Mouse (Mus musculus): ENCODE results near the gene Kctd11. TPM values are rescaled to one million over a fixed set of nuclear protein-coding genes. Genes with fewer than 3 reads are reported as not detected.
A peak's percentile ranks its signal among the peaks of the same experiment; 100 is the strongest.

The Kctd11 gene
- polyA plus RNA-seq, 1 experiment from 2014 or later, result 7.7 TPM

- peak overlapping the region; percentile 5; the same call in 1 of the 2 replicates for H3K4me2 ChIP-seq (ENCODE audit: low read length)
- no peaks in the 10 kb centered on the region for H3K9me3 ChIP-seq (replicated peaks; ENCODE audit: low read length)
- H3K36me3 ChIP-seq (ENCODE audit: insufficient read depth, low read length), result peaks cover 75% of the 10 kb centered on the region
- no peak overlapping the region for H3K4me3 ChIP-seq (replicated peaks; ENCODE audit: low read depth, low read length)
- ATAC-seq (replicated peaks; ENCODE audit: low FRiP score, low read depth) (no peak), DNase-seq (ENCODE audit: low spot score) (no peak)
- no peak overlapping the region for H3K27ac ChIP-seq
- no peak overlapping the region for H3K9ac ChIP-seq (ENCODE audit: low read depth, low read length)
- 91% methylated on average over 5 of the region's 5 CpGs for WGBS
- TF ChIP-seq CTCF (IDR thresholded peaks at IDR 0.05; ENCODE audit: low read depth), result no peak
- no peaks in the 10 kb centered on the region for H3K27me3 ChIP-seq (ENCODE audit: insufficient read depth, low read length)
- no peaks in the 10 kb centered on the region; the same call in 1 of the 2 replicates for H3K4me1 ChIP-seq (replicated peaks; ENCODE audit: insufficient read depth, low read length)
These were observed 28.0 kb upstream of the Kctd11 start for GRCm38 (mm10) chr11:69909174-69909573.

GRCm38 (mm10) chr11:69908645-69909044 lies 27.4 kb upstream of the Kctd11 start:
- H3K4me2 ChIP-seq (ENCODE audit: low read length), result no peak overlapping the region
- no peaks in the 10 kb centered on the region for H3K9me3 ChIP-seq (replicated peaks; ENCODE audit: low read length)
- H3K27ac ChIP-seq, result no peak overlapping the region
- peaks cover 81% of the 10 kb centered on the region for H3K36me3 ChIP-seq (ENCODE audit: insufficient read depth, low read length)
- WGBS, result 80% methylated on average over 11 of the region's 11 CpGs
- H3K27me3 ChIP-seq (ENCODE audit: insufficient read depth, low read length), result no peaks in the 10 kb centered on the region
- no peak overlapping the region for H3K9ac ChIP-seq (ENCODE audit: low read depth, low read length)
- no peak overlapping the region for H3K4me3 ChIP-seq (replicated peaks; ENCODE audit: low read depth, low read length)
- ATAC-seq (replicated peaks; ENCODE audit: low FRiP score, low read depth), result peak; percentile 74
- DNase-seq (ENCODE audit: low spot score), result no peak
- H3K4me1 ChIP-seq (replicated peaks; ENCODE audit: insufficient read depth, low read length), result no peaks in the 10 kb centered on the region; the same call in 1 of the 2 replicates
- TF ChIP-seq CTCF (IDR thresholded peaks at IDR 0.05; ENCODE audit: low read depth), result no peak

GRCm38 (mm10) chr11:69904311-69904710 lies 23.1 kb upstream of the Kctd11 start:
- Histone ChIP-seq H3K4me1 (replicated peaks; ENCODE audit: insufficient read depth, low read length) (peaks cover 17% of the 10 kb centered on the region; the same call in 1 of the 2 replicates), H3K9ac (ENCODE audit: low read depth, low read length) (no peak overlapping the region), H3K4me3 (replicated peaks; ENCODE audit: low read depth, low read length) (no peak overlapping the region), H3K27ac (no peak overlapping the region), H3K9me3 (replicated peaks; ENCODE audit: low read length) (no peaks in the 10 kb centered on the region), H3K27me3 (ENCODE audit: insufficient read depth, low read length) (no peaks in the 10 kb centered on the region), H3K4me2 (ENCODE audit: low read length) (no peak overlapping the region), H3K36me3 (ENCODE audit: insufficient read depth, low read length) (peaks cover 52% of the 10 kb centered on the region)
- DNase-seq (ENCODE audit: low spot score) (no peak), ATAC-seq (replicated peaks; ENCODE audit: low FRiP score, low read depth) (no peak)
- WGBS, result 95% methylated on average over 9 of the region's 9 CpGs
- TF ChIP-seq CTCF (IDR thresholded peaks at IDR 0.05; ENCODE audit: low read depth), result no peak

GRCm38 (mm10) chr11:69902972-69903371 lies 21.8 kb upstream of the Kctd11 start:
- Histone ChIP-seq H3K9ac (ENCODE audit: low read depth, low read length) (peak overlapping the region; percentile 77; the same call in 1 of the 2 replicates), H3K4me1 (replicated peaks; ENCODE audit: insufficient read depth, low read length) (peaks cover 17% of the 10 kb centered on the region; the same call in 1 of the 2 replicates), H3K4me2 (ENCODE audit: low read length) (peak overlapping the region; percentile 90), H3K27me3 (ENCODE audit: insufficient read depth, low read length) (no peaks in the 10 kb centered on the region), H3K36me3 (ENCODE audit: insufficient read depth, low read length) (peaks cover 39% of the 10 kb centered on the region), H3K4me3 (replicated peaks; ENCODE audit: low read depth, low read length) (peak overlapping the region; percentile 62; the same call in 1 of the 2 replicates), H3K27ac (no peak overlapping the region), H3K9me3 (replicated peaks; ENCODE audit: low read length) (no peaks in the 10 kb centered on the region)
- 82% methylated on average over 12 of the region's 13 CpGs for WGBS
- ATAC-seq (replicated peaks; ENCODE audit: low FRiP score, low read depth), result no peak
- no peak for TF ChIP-seq CTCF (IDR thresholded peaks at IDR 0.05; ENCODE audit: low read depth)
- no peak for DNase-seq (ENCODE audit: low spot score)

- TF ChIP-seq CTCF (IDR thresholded peaks at IDR 0.05; ENCODE audit: low read depth), result no peak
- ATAC-seq (replicated peaks; ENCODE audit: low FRiP score, low read depth), result no peak
These were observed 20.8 kb upstream of the Kctd11 start for GRCm38 (mm10) chr11:69901993-69902392.

GRCm38 (mm10) chr11:69901406-69901846 lies 20.2 kb upstream of the Kctd11 start:
- Histone ChIP-seq H3K27me3 (ENCODE audit: insufficient read depth, low read length) (no peaks in the 10 kb centered on the region), H3K4me3 (replicated peaks; ENCODE audit: low read depth, low read length) (peak overlapping the region; percentile 62), H3K27ac (peak overlapping the region; percentile 93), H3K9me3 (replicated peaks; ENCODE audit: low read length) (no peaks in the 10 kb centered on the region), H3K36me3 (ENCODE audit: insufficient read depth, low read length) (peaks cover 24% of the 10 kb centered on the region), H3K4me1 (replicated peaks; ENCODE audit: insufficient read depth, low read length) (peaks cover 17% of the 10 kb centered on the region; the same call in 1 of the 2 replicates), H3K4me2 (ENCODE audit: low read length) (peak overlapping the region; percentile 90), H3K9ac (ENCODE audit: low read depth, low read length) (peak overlapping the region; percentile 77)
- DNase-seq (ENCODE audit: low spot score), result peak; percentile 99
- no peak for TF ChIP-seq CTCF (IDR thresholded peaks at IDR 0.05; ENCODE audit: low read depth)
- peak; percentile 83 for ATAC-seq (replicated peaks; ENCODE audit: low FRiP score, low read depth)
- under 1% methylated on average over 42 of the region's 42 CpGs for WGBS

More at GRCm38 (mm10) chr11:69901993-69902392, 20.8 kb upstream of the Kctd11 start:
- Histone ChIP-seq H3K36me3 (ENCODE audit: insufficient read depth, low read length) (peaks cover 30% of the 10 kb centered on the region), H3K9me3 (replicated peaks; ENCODE audit: low read length) (no peaks in the 10 kb centered on the region), H3K27me3 (ENCODE audit: insufficient read depth, low read length) (no peaks in the 10 kb centered on the region), H3K9ac (ENCODE audit: low read depth, low read length) (peak overlapping the region; percentile 77), H3K4me1 (replicated peaks; ENCODE audit: insufficient read depth, low read length) (peaks cover 17% of the 10 kb centered on the region; the same call in 1 of the 2 replicates), H3K27ac (peak overlapping the region; percentile 93), H3K4me3 (replicated peaks; ENCODE audit: low read depth, low read length) (peak overlapping the region; percentile 62), H3K4me2 (ENCODE audit: low read length) (peak overlapping the region; percentile 90)
- 1% methylated on average over 39 of the region's 39 CpGs for WGBS
- DNase-seq (ENCODE audit: low spot score), result no peak
